Mouse (Mus musculus) testis, postnatal 10 days (tissue): ENCODE data around the gene Gm45015.
"Not testable (repeated sequence)": the region's sequence is repeated elsewhere in the genome, so short reads cannot be mapped to it uniquely, and the experiment has no call there.

Experiments used
- DNase-seq: peaks from one replicate; pipeline ENCODE4 v3.0.0; 2021; ENCODE audit warnings: low spot score

Gm45015 gene

GRCm38 (mm10) chrX:73336740-73337139, at the start of gene Gm45015:
Gm45015 (minus strand) TSS chrX:73336840.
- no peak for DNase-seq

GRCm38 (mm10) chrX:73384924-73385323, 48.3 kb upstream of the Gm45015 start:
- DNase-seq = no peak

- no peak for DNase-seq
Measured at GRCm38 (mm10) chrX:73384419-73384818, 47.8 kb upstream of the Gm45015 start.

GRCm38 (mm10) chrX:73363291-73363690, 26.7 kb upstream of the Gm45015 start:
- no peak for DNase-seq

GRCm38 (mm10) chrX:73356719-73357118, 20.1 kb upstream of the Gm45015 start:
- no peak for DNase-seq

GRCm38 (mm10) chrX:73356163-73356562, 19.5 kb upstream of the Gm45015 start:
- DNase-seq = no peak

GRCm38 (mm10) chrX:73344346-73344745, 7.7 kb upstream of the Gm45015 start:
- no peak for DNase-seq

- DNase-seq = no peak
Measured at GRCm38 (mm10) chrX:73343802-73344201, 7.2 kb upstream of the Gm45015 start.

- DNase-seq = peak; percentile 54
Measured at GRCm38 (mm10) chrX:73342941-73343735, 6.5 kb upstream of the Gm45015 start.

- peak; percentile 80 for DNase-seq
Measured at GRCm38 (mm10) chrX:73342483-73342895, 5.8 kb upstream of the Gm45015 start, which contains the start of gene Zfp275. Zfp275 (plus strand) TSS chrX:73342621.

- DNase-seq = no peak
Measured at GRCm38 (mm10) chrX:73342068-73342467, 5.4 kb upstream of the Gm45015 start.

- no peak for DNase-seq
Measured at GRCm38 (mm10) chrX:73341473-73341872, 4.8 kb upstream of the Gm45015 start.

GRCm38 (mm10) chrX:73333548-73333947, 3.1 kb downstream of the Gm45015 start:
- no peak for DNase-seq

GRCm38 (mm10) chrX:73327215-73327614, 9.4 kb downstream of the Gm45015 start:
- DNase-seq = no peak

GRCm38 (mm10) chrX:73321029-73321428, 15.6 kb downstream of the Gm45015 start:
- DNase-seq = no peak

GRCm38 (mm10) chrX:73312522-73312921, 24.1 kb downstream of the Gm45015 start:
- peak; percentile 50 for DNase-seq

- DNase-seq = not testable (repeated sequence)
Measured at GRCm38 (mm10) chrX:73295745-73296144, 40.9 kb downstream of the Gm45015 start.

GRCm38 (mm10) chrX:73292876-73293275, 43.8 kb downstream of the Gm45015 start, which contains the start of the genes Xlr5a and Xlr5c:
Xlr5a (minus strand) TSS chrX:73292976.
Xlr5c (minus strand) TSS chrX:73292976.
- not testable (repeated sequence) for DNase-seq
